In genomic region chr15:85500267-85500666, GRCm38 (mm10) we compare ENCODE assay signal across 31 mouse cellular contexts. TPM values are rescaled to one million over a fixed set of nuclear protein-coding genes. Genes with fewer than 3 reads are reported as not detected.
DNase-seq lines count a peak whose midpoint lies in the region; ATAC-seq lines count a peak whose summit lies in the region.
"Had no signal": no experiment of that assay in that cellular context is flagged by ENCODE, and none has a peak within 500 bp of the region (broad histone marks: within the 10 kb centered on the region; RNA-seq: fewer than 3 reads in every experiment).

No protein-coding gene starts in this region.

- H3K4me3 ChIP-seq in forebrain, embryonic 11.5 days (ENCODE audit: low read depth, low read length) = no peak overlapping the region
- no peak overlapping the region for H3K4me3 ChIP-seq in forebrain, embryonic 16.5 days (replicated peaks; ENCODE audit: low read length)
- no peak overlapping the region for H3K4me3 ChIP-seq in midbrain, embryonic 10.5 days
- H3K4me3 ChIP-seq in midbrain, embryonic 14.5 days (replicated peaks; ENCODE audit: low read depth, low read length) = no peak overlapping the region
- H3K4me3 ChIP-seq: embryonic facial prominence, embryonic 13.5 days; heart, embryonic 10.5 days; heart, embryonic 13.5 days; hindbrain, embryonic 12.5 days; hindbrain, embryonic 15.5 days; intestine, embryonic 15.5 days had no signal

- DNase-seq in forebrain, embryonic 11.5 days (ENCODE audit: low spot score) = no peak
- peak; percentile 16 for DNase-seq in gastrocnemius, adult 18-20 months (ENCODE audit: low spot score)
- no peak for DNase-seq in gastrocnemius, postnatal 10 days
- DNase-seq in midbrain, embryonic 10.5 days (ENCODE audit: low spot score) = no peak
- no peak for DNase-seq in midbrain, embryonic 14.5 days
- DNase-seq: adrenal gland, adult 2 months; adrenal gland, postnatal 14 days; cerebellum, adult 11 months; cerebellum, adult 2 months; cerebellum, adult 9-11 months; cerebellum, postnatal 25 days; gastrocnemius, postnatal 14 days; heart, adult 18-20 months; heart, postnatal 14 days; heart, postnatal 4 days; kidney, adult 11 months; kidney, adult 8-10 months had no signal

- peaks cover 21% of the 10 kb centered on the region for H3K4me1 ChIP-seq in forebrain, embryonic 11.5 days (replicated peaks; ENCODE audit: control insufficient read depth, insufficient read depth, low read length)
- peaks cover 25% of the 10 kb centered on the region for H3K4me1 ChIP-seq in forebrain, embryonic 16.5 days (replicated peaks; ENCODE audit: control insufficient read depth, insufficient read depth, low read length)
- H3K4me1 ChIP-seq in midbrain, embryonic 10.5 days = peaks cover 43% of the 10 kb centered on the region
- H3K4me1 ChIP-seq in midbrain, embryonic 14.5 days (ENCODE audit: control insufficient read depth, insufficient read depth, low read length) = peaks cover 12% of the 10 kb centered on the region; the same call in 1 of the 2 replicates
- H3K4me1 ChIP-seq: intestine, embryonic 15.5 days had no signal

- ATAC-seq in forebrain, embryonic 11.5 days (replicated peaks; ENCODE audit: low FRiP score) = no peak
- ATAC-seq in forebrain, embryonic 16.5 days = no peak
- ATAC-seq in midbrain, embryonic 14.5 days (ENCODE audit: low FRiP score, low TSS enrichment) = no peak
- ATAC-seq: CD4-positive, CD25-positive, alpha-beta regulatory T cell, adult 4 months; intestine, embryonic 15.5 days had no signal

- no peaks in the 10 kb centered on the region for H3K27me3 ChIP-seq in forebrain, embryonic 11.5 days (ENCODE audit: control insufficient read depth, insufficient read depth, low read length)
- H3K27me3 ChIP-seq in forebrain, embryonic 16.5 days (replicated peaks; ENCODE audit: control insufficient read depth, insufficient read depth, low read length) = no peaks in the 10 kb centered on the region
- H3K27me3 ChIP-seq in midbrain, embryonic 10.5 days (ENCODE audit: low read depth, poor library complexity, severe bottlenecking) = peaks cover 63% of the 10 kb centered on the region
- no peaks in the 10 kb centered on the region for H3K27me3 ChIP-seq in midbrain, embryonic 14.5 days (ENCODE audit: control insufficient read depth, insufficient read depth, low read length)
- H3K27me3 ChIP-seq: hindbrain, embryonic 15.5 days; intestine, embryonic 15.5 days had no signal

- 0 out of 2 replicates have a peak overlapping the region, but pooled peaks have one; percentile 12 for H3K27ac ChIP-seq in forebrain, embryonic 11.5 days (ENCODE audit: low read depth, low read length)
- H3K27ac ChIP-seq in forebrain, embryonic 16.5 days (ENCODE audit: low read length) = no peak overlapping the region
- peak overlapping the region; percentile 84; the same call in 1 of the 2 replicates for H3K27ac ChIP-seq in midbrain, embryonic 10.5 days (replicated peaks)
- no peak overlapping the region for H3K27ac ChIP-seq in midbrain, embryonic 14.5 days (replicated peaks; ENCODE audit: low read depth, low read length)
- H3K27ac ChIP-seq: embryonic facial prominence, embryonic 13.5 days; heart, embryonic 10.5 days; heart, embryonic 13.5 days; hindbrain, embryonic 12.5 days; hindbrain, embryonic 15.5 days; intestine, embryonic 15.5 days had no signal

- H3K36me3 ChIP-seq in forebrain, embryonic 11.5 days (ENCODE audit: control insufficient read depth, insufficient read depth, low read length) = no peaks in the 10 kb centered on the region
- H3K36me3 ChIP-seq in forebrain, embryonic 16.5 days (ENCODE audit: control insufficient read depth, insufficient read depth) = no peaks in the 10 kb centered on the region
- H3K36me3 ChIP-seq in midbrain, embryonic 10.5 days = no peaks in the 10 kb centered on the region
- H3K36me3 ChIP-seq in midbrain, embryonic 14.5 days (ENCODE audit: control insufficient read depth, insufficient read depth, low read length) = no peaks in the 10 kb centered on the region
- H3K36me3 ChIP-seq: embryonic facial prominence, embryonic 13.5 days; heart, embryonic 10.5 days; heart, embryonic 13.5 days; hindbrain, embryonic 12.5 days; hindbrain, embryonic 15.5 days; intestine, embryonic 15.5 days had no signal

- H3K9ac ChIP-seq in forebrain, embryonic 11.5 days (ENCODE audit: low read length) = no peak overlapping the region
- H3K9ac ChIP-seq in forebrain, embryonic 16.5 days (replicated peaks; ENCODE audit: low read depth, low read length) = no peak overlapping the region
- H3K9ac ChIP-seq in midbrain, embryonic 14.5 days (replicated peaks; ENCODE audit: low read length) = no peak overlapping the region
- H3K9ac ChIP-seq: embryonic facial prominence, embryonic 13.5 days; heart, embryonic 13.5 days; hindbrain, embryonic 12.5 days; hindbrain, embryonic 15.5 days; intestine, embryonic 15.5 days had no signal

- no peaks in the 10 kb centered on the region for H3K9me3 ChIP-seq in forebrain, embryonic 11.5 days (ENCODE audit: control insufficient read depth, low read length)
- no peaks in the 10 kb centered on the region for H3K9me3 ChIP-seq in forebrain, embryonic 16.5 days (ENCODE audit: control insufficient read depth, low read length)
- H3K9me3 ChIP-seq in midbrain, embryonic 10.5 days (replicated peaks) = no peaks in the 10 kb centered on the region
- no peaks in the 10 kb centered on the region for H3K9me3 ChIP-seq in midbrain, embryonic 14.5 days (ENCODE audit: control insufficient read depth, low read length)
- H3K9me3 ChIP-seq: embryonic facial prominence, embryonic 13.5 days; heart, embryonic 10.5 days; heart, embryonic 13.5 days; hindbrain, embryonic 12.5 days; hindbrain, embryonic 15.5 days; intestine, embryonic 15.5 days had no signal

- no peak overlapping the region for H3K4me2 ChIP-seq in forebrain, embryonic 11.5 days (ENCODE audit: low read depth, low read length, severe bottlenecking)
- H3K4me2 ChIP-seq in forebrain, embryonic 16.5 days (ENCODE audit: low read length) = no peak overlapping the region
- no peak overlapping the region for H3K4me2 ChIP-seq in midbrain, embryonic 14.5 days (ENCODE audit: low read length)
- H3K4me2 ChIP-seq: embryonic facial prominence, embryonic 13.5 days; heart, embryonic 13.5 days; hindbrain, embryonic 12.5 days; hindbrain, embryonic 15.5 days; intestine, embryonic 15.5 days had no signal

- 87% methylated on average over 10 of the region's 10 CpGs for WGBS in forebrain, embryonic 11.5 days
- 86% methylated on average over 10 of the region's 10 CpGs for WGBS in forebrain, embryonic 16.5 days
- 91% methylated on average over 10 of the region's 10 CpGs for WGBS in midbrain, embryonic 10.5 days
- 90% methylated on average over 10 of the region's 10 CpGs for WGBS in midbrain, embryonic 14.5 days

RNA-seq across cellular contexts. Expression of gene 7530416G11Rik, which starts 2.8 kb away (rescaled TPM):
- not detected in 2 replicates for polyA plus RNA-seq in forebrain, embryonic 11.5 days (2014; fragmentation: Nextera tagmentation; extraction: Ambion mirVana)
- polyA plus RNA-seq in forebrain, embryonic 16.5 days (2015; fragmentation: Nextera tagmentation; extraction: Ambion mirVana) = not detected in 2 replicates
- total RNA-seq in gastrocnemius, adult 18-20 months (2021) = not detected
- total RNA-seq in gastrocnemius, postnatal 10 days (2021) = not detected
- polyA plus RNA-seq in midbrain, embryonic 10.5 days (2016; fragmentation: Nextera tagmentation; extraction: Ambion mirVana) = not detected in 2 replicates
- polyA plus RNA-seq in midbrain, embryonic 14.5 days (2014; fragmentation: Nextera tagmentation; extraction: Ambion mirVana) = not detected in 2 replicates
- total RNA-seq: adrenal gland, adult 2 months; adrenal gland, postnatal 14 days; adrenal gland, postnatal 4 days; common myeloid progenitor, adult 5-6 weeks; gastrocnemius, postnatal 14 days; gastrocnemius, postnatal 4 days; heart, adult 18-20 months; heart, postnatal 14 days; heart, postnatal 4 days; MEL had no signal
- polyA plus RNA-seq: adrenal gland, adult 2 months; C2C12; CD4-positive, CD25-positive, alpha-beta regulatory T cell, adult 4 months; cerebellum, adult 2 months; embryonic facial prominence, embryonic 13.5 days; heart, embryonic 10.5 days; heart, embryonic 13.5 days; heart, embryonic 16.5 days; hindbrain, embryonic 12.5 days; hindbrain, embryonic 15.5 days; intestine, embryonic 15.5 days had no signal

Comparison
In these comparisons a context has a peak if more than half of its experiments do, and no peak if none do; other contexts are left out.
1. H3K27ac ChIP-seq: peak in forebrain, embryonic 11.5 days (single experiment) and midbrain, embryonic 10.5 days (single experiment); none in forebrain, embryonic 16.5 days (single experiment) and midbrain, embryonic 14.5 days (single experiment).